Mouse (Mus musculus) mesoderm, embryonic 11.5 days (tissue): ENCODE data around the gene Dbn1.
"Not testable (repeated sequence)": the region's sequence is repeated elsewhere in the genome, so short reads cannot be mapped to it uniquely, and the experiment has no call there.

ENCODE experiments used
- DNase-seq: peaks from one replicate; pipeline ENCODE4 v3.0.0-alpha.2; 2012; ENCODE audit warnings: low read depth, low spot score

Gene Dbn1

DNA sequence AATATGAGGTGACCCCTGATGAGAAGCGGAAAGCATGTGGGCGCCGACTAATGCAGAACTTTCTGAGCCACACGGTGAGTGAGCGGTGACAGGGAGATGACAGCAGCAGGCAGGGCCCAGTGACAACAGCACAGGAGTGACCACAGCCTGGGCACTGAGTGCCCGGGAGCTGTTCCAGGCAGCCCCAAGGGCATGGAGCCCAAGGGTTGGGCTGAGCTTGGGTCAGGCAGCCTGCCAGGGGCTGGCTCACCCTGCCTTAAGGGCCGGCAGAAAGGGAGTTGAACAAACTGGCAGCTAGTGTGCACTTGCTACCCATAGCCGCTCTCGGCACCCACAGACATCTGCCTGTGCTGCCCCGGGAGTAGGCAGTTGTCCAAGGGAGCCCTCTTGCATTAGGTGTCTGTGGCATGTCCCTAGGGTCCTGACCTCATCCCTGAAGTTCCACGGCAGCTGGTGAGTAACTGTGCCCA, 37.4 kb downstream of the Dbn1 start:
- DNase-seq: no peak

- no peak for DNase-seq
These were observed 38.1 kb downstream of the Dbn1 start for GRCm38 (mm10) chr13:55449679-55450441.

GRCm38 (mm10) chr13:55449205-55449604, 38.7 kb downstream of the Dbn1 start:
- DNase-seq: no peak

GRCm38 (mm10) chr13:55448131-55448530, 39.8 kb downstream of the Dbn1 start:
- no peak for DNase-seq

DNA sequence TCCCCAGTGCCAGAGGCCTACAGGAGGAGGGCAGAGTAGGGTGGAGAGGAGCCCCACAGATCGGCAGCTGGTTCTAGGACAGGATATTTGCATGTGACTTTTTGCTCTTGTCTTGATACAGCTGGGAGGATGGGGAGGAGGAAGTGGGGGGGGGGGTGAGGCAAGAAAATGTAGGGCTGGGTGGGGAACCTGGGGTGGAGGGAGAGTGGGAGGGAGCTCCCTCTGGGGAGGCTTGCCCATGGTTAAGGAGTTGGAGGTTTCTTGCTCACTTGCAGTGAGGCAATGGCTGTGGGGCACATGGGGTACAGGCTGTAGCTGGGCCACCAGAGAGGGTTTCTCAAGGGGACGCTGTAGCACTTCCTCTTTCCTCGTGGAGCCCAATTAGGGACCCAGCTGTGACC, 40.4 kb downstream of the Dbn1 start:
- no peak for DNase-seq

GRCm38 (mm10) chr13:55446483-55447105, 41.3 kb downstream of the Dbn1 start:
- DNase-seq: no peak

DNA sequence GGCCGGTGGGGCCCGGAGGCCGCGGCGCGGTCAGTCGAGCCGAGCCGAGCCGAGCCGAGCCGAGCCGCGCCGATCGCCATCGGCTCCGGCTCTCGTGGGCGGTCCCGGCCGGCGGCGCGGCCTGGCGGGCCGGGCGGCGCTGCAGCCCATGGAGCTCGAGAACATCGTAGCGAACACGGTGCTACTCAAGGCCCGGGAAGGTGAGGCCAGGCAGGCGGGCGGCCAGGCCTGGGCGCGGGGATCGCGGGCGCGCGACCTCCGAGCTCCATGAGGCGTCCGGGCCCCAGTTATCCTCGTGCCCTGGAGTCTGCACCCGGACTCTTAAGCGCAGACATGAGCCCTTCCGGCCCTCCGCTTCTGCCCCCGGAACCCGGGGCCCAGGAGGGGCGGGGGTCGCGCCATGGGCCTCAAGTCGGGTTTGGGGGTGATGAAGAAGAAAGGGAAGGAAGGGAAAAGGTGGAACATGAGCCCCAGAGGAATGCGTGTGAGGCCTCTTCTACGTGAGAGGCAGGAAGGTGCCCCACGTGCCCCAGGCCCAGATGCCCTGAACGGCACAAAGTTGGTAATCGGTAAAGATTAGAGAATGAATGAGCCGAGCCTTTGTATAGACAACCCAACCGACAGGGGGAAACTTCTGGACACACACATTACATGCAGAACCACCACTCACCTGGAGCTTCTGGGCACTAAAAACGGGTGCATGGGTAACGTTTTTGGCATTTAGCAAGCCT, 42.4 kb downstream of the Dbn1 start:
- DNase-seq: peak; percentile 50

GRCm38 (mm10) chr13:55444937-55445315, 43.0 kb downstream of the Dbn1 start, which contains the start of gene Grk6:
Gene Grk6, plus strand, starts transcription at chr13:55445072.
- DNase-seq: peak; percentile 99

DNA sequence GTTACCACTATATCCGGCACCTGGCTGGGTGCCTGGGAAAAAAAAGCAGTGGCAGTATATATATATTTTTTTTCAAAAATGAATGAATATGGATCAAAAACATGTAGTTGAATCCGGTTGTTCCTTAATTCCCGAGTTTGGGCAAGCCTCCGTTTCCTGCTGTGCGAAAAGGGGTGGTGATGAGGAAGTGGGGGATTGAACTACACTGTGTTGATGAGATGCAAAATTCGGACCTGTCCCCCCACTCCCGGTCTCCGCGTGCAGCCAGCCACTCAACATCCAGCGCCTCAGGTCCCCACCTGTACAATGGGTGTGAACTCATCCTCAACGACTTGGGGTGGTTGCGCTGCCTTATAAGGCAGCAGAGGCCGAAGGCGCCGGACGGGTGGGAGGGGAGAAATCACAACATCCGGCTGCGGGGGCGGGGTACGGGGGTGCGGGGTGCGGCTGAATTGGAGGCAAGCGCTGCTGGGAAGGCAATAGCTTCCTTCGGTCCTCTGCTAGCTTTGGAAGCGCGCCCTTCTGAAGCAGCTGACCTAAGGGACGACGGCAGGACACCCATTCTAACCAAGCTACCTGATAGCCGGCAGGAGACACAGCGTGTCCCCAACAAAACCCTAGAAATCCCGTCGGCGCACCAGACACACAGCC, 43.5 kb downstream of the Dbn1 start:
- no peak for DNase-seq

GRCm38 (mm10) chr13:55443799-55444285, 44.1 kb downstream of the Dbn1 start:
- no peak for DNase-seq

GRCm38 (mm10) chr13:55437111-55437629, 50.7 kb downstream of the Dbn1 start:
- DNase-seq: not testable (repeated sequence)

GRCm38 (mm10) chr13:55431889-55432685, 55.8 kb downstream of the Dbn1 start:
- no peak for DNase-seq

DNA sequence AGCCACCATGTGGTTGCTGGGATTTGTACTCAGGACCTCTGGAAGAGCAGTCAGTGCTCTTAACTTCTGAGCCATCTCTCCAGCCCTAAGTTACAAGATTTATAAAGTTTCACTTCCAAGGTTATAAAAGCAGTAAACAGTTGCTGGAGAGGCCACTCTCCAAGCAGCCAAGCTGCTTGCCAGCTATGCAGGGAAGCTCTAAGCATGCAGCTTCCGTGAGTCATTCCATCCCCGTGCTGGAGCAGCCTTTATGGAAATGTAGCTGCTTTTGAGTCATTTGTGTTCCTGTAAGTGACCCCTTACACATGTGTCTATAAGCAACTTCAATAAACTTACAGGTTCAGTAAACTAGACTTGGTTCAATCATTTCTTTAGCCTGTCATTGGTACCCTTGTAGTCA, 57.3 kb downstream of the Dbn1 start:
- no peak for DNase-seq

DNA sequence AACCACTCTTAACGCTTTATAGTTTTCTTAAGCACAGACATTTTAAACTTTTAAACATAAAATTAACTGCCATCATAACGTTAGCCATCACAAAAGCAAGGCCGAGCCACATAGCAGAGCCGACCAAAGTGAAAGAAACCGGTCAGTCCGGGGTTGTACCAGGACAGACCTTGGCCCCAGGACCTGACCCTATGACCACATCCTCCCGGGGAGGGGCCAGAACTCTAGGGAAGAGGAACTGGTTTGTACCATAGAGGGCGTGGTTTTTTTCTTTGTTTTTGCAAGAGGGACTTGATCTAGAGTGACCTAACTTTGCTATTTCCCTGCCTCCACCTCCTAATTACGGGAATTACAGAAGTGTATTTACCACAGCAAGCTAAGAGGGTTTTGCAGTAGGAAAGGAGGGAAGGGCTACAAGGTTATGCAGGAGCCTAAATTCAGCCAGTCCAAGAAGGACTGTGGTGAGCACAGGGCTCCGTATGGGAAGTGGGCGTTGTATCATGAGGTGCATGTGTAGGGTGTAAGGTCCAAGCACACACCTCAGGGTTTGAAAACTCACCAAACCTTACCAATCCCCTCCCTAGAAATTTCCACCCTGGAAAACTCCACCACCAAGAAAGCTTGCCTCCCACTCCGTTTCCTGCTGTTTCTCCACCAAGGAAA, 58.6 kb downstream of the Dbn1 start:
- no peak for DNase-seq

- DNase-seq: no peak
These were observed 61.3 kb downstream of the Dbn1 start, which contains the start of gene F12 for GRCm38 (mm10) chr13:55426613-55427012. Gene F12, minus strand, starts transcription at chr13:55426793.
